Mouse (Mus musculus): ENCODE measurements around the gene Ifnz.
"Not testable (repeated sequence)": the region's sequence is repeated elsewhere in the genome, so short reads cannot be mapped to it uniquely, and the experiment has no call there.

The Ifnz gene

DNA sequence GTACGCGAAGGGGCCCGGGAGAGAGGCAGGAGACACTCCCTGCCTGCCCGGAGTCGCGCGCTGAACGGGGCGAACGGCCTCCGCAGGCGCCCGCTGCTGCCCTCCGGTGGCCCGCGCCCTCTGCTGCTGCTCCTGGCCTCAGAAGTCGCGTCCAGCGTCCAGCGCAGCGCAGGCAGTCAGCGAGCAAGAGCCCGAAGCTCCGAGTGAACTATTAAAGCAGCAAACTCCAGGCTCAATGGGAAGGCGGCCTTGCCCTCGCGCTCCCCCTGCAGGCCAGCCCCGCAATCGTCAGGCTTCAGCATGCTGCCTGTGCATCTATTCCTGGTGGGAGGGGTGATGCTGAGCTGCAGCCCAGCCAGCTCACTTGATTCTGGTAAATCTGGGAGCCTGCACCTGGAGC, 2.4 kb upstream of the Ifnz start, which contains the start of gene Gm13272:
TSS of gene Gm13272 (plus strand) at position 301 of the 400 bp plus-strand sequence.
- in situ Hi-C loops (cut with MboI; ENCODE audit: low pct_unique_long_range_greater_than_20kb in 1 of 2, low sequenced_read_pairs in 2 of 2, unreplicated experiment in 1 of 2): not testable (repeated sequence)

DNA sequence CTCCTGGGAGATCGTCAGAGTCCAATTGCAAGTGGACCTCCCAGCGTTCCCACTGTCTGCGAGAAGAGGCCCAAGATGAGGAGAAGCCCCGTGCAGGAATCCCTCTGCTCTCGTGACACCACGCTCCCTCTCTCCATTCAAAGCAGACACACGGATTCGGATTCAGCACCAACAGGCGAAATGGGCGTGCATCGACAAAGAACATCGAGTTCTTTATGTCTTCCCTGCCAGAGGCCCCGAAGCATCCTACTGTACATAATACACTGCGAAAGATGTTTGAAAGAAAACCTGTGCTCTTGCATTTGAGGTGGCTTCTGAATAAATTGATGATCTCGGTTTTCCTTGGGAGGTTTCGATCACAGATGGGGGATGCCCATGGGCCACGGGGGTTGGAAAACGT, 1.6 kb upstream of the Ifnz start:
- in situ Hi-C loops (cut with MboI; ENCODE audit: low pct_unique_long_range_greater_than_20kb in 1 of 2, low sequenced_read_pairs in 2 of 2, unreplicated experiment in 1 of 2): not testable (repeated sequence)

DNA sequence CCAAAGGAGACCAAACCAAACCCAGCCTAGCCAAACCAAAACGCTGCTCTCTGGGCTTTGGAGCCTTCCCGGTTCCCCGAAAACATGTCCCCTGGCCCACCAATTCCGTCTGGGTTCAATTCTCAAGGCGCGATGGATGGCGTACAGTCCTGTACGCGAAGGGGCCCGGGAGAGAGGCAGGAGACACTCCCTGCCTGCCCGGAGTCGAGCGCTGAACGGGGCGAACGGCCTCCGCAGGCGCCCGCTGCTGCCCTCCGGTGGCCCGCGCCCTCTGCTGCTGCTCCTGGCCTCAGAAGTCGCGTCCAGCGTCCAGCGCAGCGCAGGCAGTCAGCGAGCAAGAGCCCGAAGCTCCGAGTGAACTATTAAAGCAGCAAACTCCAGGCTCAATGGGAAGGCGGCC, 404 bp downstream of the Ifnz start:
- in situ Hi-C loops (cut with MboI; ENCODE audit: low pct_unique_long_range_greater_than_20kb in 1 of 2, low sequenced_read_pairs in 2 of 2, unreplicated experiment in 1 of 2): not testable (repeated sequence)

DNA sequence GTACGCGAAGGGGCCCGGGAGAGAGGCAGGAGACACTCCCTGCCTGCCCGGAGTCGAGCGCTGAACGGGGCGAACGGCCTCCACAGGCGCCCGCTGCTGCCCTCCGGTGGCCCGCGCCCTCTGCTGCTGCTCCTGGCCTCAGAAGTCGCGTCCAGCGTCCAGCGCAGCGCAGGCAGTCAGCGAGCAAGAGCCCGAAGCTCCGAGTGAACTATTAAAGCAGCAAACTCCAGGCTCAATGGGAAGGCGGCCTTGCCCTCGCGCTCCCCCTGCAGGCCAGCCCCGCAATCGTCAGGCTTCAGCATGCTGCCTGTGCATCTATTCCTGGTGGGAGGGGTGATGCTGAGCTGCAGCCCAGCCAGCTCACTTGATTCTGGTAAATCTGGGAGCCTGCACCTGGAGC, 3.5 kb downstream of the Ifnz start, which contains the start of gene Gm13276:
TSS of gene Gm13276 (plus strand) at position 301 of the 400 bp plus-strand sequence.
- in situ Hi-C loops (cut with MboI; ENCODE audit: low pct_unique_long_range_greater_than_20kb in 1 of 2, low sequenced_read_pairs in 2 of 2, unreplicated experiment in 1 of 2): not testable (repeated sequence)

DNA sequence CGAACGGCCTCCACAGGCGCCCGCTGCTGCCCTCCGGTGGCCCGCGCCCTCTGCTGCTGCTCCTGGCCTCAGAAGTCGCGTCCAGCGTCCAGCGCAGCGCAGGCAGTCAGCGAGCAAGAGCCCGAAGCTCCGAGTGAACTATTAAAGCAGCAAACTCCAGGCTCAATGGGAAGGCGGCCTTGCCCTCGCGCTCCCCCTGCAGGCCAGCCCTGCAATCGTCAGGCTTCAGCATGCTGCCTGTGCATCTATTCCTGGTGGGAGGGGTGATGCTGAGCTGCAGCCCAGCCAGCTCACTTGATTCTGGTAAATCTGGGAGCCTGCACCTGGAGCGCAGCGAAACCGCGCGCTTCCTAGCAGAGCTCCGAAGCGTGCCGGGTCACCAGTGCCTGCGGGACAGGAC, 6.5 kb downstream of the Ifnz start, which contains the start of gene Gm13277:
TSS of gene Gm13277 (plus strand) at position 231 of the 400 bp plus-strand sequence.
- in situ Hi-C loops (cut with MboI; ENCODE audit: low pct_unique_long_range_greater_than_20kb in 1 of 2, low sequenced_read_pairs in 2 of 2, unreplicated experiment in 1 of 2): not testable (repeated sequence)

DNA sequence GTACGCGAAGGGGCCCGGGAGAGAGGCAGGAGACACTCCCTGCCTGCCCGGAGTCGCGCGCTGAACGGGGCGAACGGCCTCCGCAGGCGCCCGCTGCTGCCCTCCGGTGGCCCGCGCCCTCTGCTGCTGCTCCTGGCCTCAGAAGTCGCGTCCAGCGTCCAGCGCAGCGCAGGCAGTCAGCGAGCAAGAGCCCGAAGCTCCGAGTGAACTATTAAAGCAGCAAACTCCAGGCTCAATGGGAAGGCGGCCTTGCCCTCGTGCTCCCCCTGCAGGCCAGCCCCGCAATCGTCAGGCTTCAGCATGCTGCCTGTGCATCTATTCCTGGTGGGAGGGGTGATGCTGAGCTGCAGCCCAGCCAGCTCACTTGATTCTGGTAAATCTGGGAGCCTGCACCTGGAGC, 9.3 kb downstream of the Ifnz start, which contains the start of gene Gm13278:
TSS of gene Gm13278 (plus strand) at position 301 of the 400 bp plus-strand sequence.
- in situ Hi-C loops (cut with MboI; ENCODE audit: low pct_unique_long_range_greater_than_20kb in 1 of 2, low sequenced_read_pairs in 2 of 2, unreplicated experiment in 1 of 2): not testable (repeated sequence)

DNA sequence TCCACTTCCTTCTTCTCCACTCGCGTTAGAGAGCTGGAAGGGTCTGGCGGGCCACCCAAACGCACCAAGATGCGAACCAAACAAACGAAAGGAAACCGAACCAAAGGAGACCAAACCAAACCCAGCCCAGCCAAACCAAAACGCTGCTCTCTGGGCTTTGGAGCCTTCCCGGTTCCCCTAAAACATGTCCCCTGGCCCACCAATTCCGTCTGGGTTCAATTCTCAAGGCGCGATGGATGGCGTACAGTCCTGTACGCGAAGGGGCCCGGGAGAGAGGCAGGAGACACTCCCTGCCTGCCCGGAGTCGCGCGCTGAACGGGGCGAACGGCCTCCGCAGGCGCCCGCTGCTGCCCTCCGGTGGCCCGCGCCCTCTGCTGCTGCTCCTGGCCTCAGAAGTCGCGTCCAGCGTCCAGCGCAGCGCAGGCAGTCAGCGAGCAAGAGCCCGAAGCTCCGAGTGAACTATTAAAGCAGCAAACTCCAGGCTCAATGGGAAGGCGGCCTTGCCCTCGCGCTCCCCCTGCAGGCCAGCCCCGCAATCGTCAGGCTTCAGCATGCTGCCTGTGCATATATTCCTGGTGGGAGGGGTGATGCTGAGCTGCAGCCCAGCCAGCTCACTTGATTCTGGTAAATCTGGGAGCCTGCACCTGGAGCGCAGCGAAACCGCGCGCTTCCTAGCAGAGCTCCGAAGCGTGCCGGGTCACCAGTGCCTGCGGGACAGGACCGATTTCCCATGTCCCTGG, 12.2 kb downstream of the Ifnz start, which contains the start of gene Gm13275:
TSS of gene Gm13275 (plus strand) at position 552 of the 740 bp plus-strand sequence.
- in situ Hi-C loops (cut with MboI; ENCODE audit: low pct_unique_long_range_greater_than_20kb in 1 of 2, low sequenced_read_pairs in 2 of 2, unreplicated experiment in 1 of 2): not testable (repeated sequence)

DNA sequence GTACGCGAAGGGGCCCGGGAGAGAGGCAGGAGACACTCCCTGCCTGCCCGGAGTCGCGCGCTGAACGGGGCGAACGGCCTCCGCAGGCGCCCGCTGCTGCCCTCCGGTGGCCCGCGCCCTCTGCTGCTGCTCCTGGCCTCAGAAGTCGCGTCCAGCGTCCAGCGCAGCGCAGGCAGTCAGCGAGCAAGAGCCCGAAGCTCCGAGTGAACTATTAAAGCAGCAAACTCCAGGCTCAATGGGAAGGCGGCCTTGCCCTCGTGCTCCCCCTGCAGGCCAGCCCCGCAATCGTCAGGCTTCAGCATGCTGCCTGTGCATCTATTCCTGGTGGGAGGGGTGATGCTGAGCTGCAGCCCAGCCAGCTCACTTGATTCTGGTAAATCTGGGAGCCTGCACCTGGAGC, 15.2 kb downstream of the Ifnz start, which contains the start of gene Gm13279:
TSS of gene Gm13279 (plus strand) at position 301 of the 400 bp plus-strand sequence.
- in situ Hi-C loops (cut with MboI; ENCODE audit: low pct_unique_long_range_greater_than_20kb in 1 of 2, low sequenced_read_pairs in 2 of 2, unreplicated experiment in 1 of 2): not testable (repeated sequence)

DNA sequence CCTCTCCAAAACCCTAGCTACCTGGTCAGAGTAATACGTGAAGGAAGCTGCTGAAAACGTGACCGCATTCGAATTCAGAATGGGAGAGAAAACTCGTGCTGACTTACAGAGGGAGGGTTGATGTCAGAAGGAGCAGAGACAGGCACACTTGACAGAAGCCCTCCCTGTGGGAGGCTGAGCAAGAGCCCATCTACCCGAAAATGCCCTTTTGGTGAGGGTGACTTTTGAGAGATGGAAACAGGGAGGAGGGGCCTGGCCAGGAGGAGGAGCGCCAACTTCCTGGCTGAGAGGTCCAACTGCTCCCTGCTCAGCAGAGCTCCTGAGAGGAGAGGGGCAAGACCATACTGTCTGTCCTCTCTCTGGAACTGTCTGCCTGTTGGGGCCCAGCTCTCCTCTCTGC, 17.4 kb downstream of the Ifnz start, which contains the start of gene Gm13285:
TSS of gene Gm13285 (plus strand) at position 301 of the 400 bp plus-strand sequence.
- in situ Hi-C loops (cut with MboI; ENCODE audit: low pct_unique_long_range_greater_than_20kb in 1 of 2, low sequenced_read_pairs in 2 of 2, unreplicated experiment in 1 of 2): not testable (repeated sequence)

DNA sequence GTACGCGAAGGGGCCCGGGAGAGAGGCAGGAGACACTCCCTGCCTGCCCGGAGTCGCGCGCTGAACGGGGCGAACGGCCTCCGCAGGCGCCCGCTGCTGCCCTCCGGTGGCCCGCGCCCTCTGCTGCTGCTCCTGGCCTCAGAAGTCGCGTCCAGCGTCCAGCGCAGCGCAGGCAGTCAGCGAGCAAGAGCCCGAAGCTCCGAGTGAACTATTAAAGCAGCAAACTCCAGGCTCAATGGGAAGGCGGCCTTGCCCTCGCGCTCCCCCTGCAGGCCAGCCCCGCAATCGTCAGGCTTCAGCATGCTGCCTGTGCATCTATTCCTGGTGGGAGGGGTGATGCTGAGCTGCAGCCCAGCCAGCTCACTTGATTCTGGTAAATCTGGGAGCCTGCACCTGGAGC, 21.0 kb downstream of the Ifnz start, which contains the start of gene Gm13287:
TSS of gene Gm13287 (plus strand) at position 301 of the 400 bp plus-strand sequence.
- in situ Hi-C loops (cut with MboI; ENCODE audit: low pct_unique_long_range_greater_than_20kb in 1 of 2, low sequenced_read_pairs in 2 of 2, unreplicated experiment in 1 of 2): not testable (repeated sequence)

DNA sequence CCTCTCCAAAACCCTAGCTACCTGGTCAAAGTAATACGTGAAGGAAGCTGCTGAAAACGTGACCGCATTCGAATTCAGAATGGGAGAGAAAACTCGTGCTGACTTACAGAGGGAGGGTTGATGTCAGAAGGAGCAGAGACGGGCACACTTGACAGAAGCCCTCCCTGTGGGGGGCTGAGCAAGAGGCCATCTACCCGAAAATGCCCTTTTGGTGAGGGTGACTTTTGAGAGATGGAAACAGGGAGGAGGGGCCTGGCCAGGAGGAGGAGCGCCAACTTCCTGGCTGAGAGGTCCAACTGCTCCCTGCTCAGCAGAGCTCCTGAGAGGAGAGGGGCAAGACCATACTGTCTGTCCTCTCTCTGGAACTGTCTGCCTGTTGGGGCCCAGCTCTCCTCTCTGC, 23.3 kb downstream of the Ifnz start, which contains the start of gene Gm13288:
TSS of gene Gm13288 (plus strand) at position 301 of the 400 bp plus-strand sequence.
- in situ Hi-C loops (cut with MboI; ENCODE audit: low pct_unique_long_range_greater_than_20kb in 1 of 2, low sequenced_read_pairs in 2 of 2, unreplicated experiment in 1 of 2): not testable (repeated sequence)

DNA sequence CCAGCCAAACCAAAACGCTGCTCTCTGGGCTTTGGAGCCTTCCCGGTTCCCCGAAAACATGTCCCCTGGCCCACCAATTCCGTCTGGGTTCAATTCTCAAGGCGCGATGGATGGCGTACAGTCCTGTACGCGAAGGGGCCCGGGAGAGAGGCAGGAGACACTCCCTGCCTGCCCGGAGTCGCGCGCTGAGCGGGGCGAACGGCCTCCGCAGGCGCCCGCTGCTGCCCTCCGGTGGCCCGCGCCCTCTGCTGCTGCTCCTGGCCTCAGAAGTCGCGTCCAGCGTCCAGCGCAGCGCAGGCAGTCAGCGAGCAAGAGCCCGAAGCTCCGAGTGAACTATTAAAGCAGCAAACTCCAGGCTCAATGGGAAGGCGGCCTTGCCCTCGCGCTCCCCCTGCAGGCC, 23.8 kb downstream of the Ifnz start:
- in situ Hi-C loops (cut with MboI; ENCODE audit: low pct_unique_long_range_greater_than_20kb in 1 of 2, low sequenced_read_pairs in 2 of 2, unreplicated experiment in 1 of 2): not testable (repeated sequence)

DNA sequence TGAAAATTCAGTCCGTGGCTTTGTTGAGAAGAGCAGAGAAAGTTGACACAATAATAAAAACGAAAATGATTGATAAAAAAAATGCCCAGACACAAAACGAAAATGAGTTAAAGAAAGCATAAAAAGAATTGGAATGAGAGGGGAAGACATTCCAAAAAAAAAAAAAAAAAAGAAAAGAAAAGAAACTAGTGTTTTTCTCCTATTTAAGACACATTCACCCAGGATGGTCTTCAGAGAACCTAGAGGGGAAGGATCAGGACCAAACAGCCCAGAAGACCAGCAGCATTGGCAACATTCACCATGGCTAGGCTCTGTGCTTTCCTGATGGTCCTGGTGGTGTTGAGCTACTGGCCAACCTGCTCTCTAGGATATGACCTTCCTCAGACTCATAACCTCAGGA, 34.0 kb downstream of the Ifnz start, which contains the start of gene Ifna7:
TSS of gene Ifna7 (plus strand) at position 301 of the 400 bp plus-strand sequence.
- in situ Hi-C loops (cut with MboI; ENCODE audit: low pct_unique_long_range_greater_than_20kb in 1 of 2, low sequenced_read_pairs in 2 of 2, unreplicated experiment in 1 of 2): loop anchor here in 1 of 2 experiments (10.0 kb wide), 1 partner anchor 131 kb away; the partner anchor contains the start of gene Ifna2

DNA sequence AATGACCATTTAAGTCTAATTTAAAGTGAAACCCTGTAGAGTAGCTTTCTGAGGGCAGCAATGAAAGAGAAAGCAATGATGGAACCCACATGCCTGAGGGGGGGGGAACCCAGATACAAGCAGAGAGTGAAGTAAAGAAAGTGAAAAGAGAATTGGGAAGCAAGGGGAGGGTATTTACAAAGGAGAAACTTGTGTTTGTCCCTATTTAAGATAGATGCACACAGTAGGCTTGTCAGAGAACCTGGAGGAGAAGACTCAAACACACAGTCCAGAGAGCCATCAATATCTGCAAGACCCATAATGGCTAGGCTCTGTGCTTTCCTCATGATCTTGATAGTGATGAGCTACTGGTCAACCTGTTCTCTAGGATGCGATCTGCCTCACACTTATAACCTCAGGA, 37.7 kb downstream of the Ifnz start, which contains the start of gene Ifna11:
TSS of gene Ifna11 (plus strand) at position 301 of the 400 bp plus-strand sequence.
- in situ Hi-C loops (cut with MboI; ENCODE audit: low pct_unique_long_range_greater_than_20kb in 1 of 2, low sequenced_read_pairs in 2 of 2, unreplicated experiment in 1 of 2): loop anchor here in 1 of 2 experiments (10.0 kb wide), 1 partner anchor 135 kb away; the partner anchor contains the start of gene Ifna2

DNA sequence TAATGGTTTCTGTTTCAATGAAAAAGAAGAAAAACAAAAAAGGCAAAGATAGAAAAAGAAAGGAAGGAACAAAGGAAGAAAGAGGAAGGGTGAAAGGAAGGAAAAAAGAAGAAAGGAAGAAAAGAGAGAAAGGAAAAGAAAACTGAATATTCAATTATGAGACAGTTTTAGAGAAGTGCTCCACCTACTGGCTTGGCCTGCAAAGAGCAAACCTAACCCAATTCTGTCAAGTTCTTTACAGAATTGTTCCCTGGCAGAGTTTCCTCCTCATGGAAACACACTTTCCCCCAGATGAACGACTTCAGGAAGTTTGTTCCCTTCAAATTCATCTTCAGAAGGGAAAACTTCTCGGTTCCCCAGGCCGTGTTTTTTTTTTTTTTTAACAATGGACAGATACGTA, 41.1 kb downstream of the Ifnz start:
- in situ Hi-C loops (cut with MboI; ENCODE audit: low pct_unique_long_range_greater_than_20kb in 1 of 2, low sequenced_read_pairs in 2 of 2, unreplicated experiment in 1 of 2): no loop called here

DNA sequence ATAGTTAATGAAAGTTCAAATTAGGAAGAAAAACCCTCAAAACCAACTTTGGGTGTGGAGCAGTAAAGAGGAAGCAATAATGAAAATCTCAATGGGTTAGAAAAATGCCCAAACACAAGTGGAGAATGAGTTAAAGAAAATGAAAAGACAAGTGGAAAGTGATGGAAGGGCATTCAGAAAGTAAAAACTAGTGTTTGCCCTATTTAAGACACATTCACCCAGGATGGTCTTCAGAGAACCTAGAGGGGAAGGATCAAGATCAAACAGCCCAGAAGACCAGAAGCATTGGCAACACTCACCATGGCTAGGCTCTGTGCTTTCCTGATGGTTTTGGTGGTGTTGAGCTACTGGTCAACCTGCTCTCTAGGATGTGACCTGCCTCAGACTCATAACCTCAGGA, 45.2 kb downstream of the Ifnz start, which contains the start of gene Ifna6:
TSS of gene Ifna6 (plus strand) at position 301 of the 400 bp plus-strand sequence.
- in situ Hi-C loops (cut with MboI; ENCODE audit: low pct_unique_long_range_greater_than_20kb in 1 of 2, low sequenced_read_pairs in 2 of 2, unreplicated experiment in 1 of 2): not testable (repeated sequence)

DNA sequence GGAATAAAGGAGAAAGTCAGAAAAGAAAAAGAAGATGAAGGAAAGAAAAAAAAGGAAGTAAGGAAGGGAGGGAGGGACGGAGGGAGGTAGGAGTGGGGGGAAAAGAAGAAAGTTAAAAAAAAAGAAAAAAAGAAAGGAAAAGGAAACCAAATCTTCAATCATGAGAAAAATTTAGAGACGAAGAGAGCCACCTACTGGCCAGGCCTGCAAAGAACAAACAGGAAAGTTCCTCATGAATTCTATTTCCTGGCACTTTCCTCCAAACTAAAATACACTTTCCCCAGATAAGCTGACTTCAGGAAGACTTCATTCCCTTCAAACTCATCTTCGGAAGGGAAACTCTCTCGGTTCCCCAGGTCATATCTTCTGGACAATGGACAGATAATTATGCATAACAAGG, 48.6 kb downstream of the Ifnz start:
- in situ Hi-C loops (cut with MboI; ENCODE audit: low pct_unique_long_range_greater_than_20kb in 1 of 2, low sequenced_read_pairs in 2 of 2, unreplicated experiment in 1 of 2): no loop called here
